Mouse (Mus musculus) liver, adult 2 months (tissue): Measurements from ENCODE around the gene Fer.

Experiments used
- CTCF ChIP-seq: fragments of 200-500 bp; IDR thresholded peaks from 2 replicates; pipeline ENCODE4 v1.5.1; 2011; ENCODE audit warnings: low read depth, low read length, control low read depth
- POLR2A ChIP-seq: fragments of 200-500 bp; IDR thresholded peaks from 2 replicates; pipeline ENCODE4 v1.6.1; 2011; ENCODE audit warnings: low read length, control low read depth; ENCODE audit not compliant: insufficient read depth; ENCODE audit errors: extremely low read depth

GRCm38 (mm10) chr17:64140063-64140850, 277.4 kb downstream of the Fer start:
- TF ChIP-seq CTCF, result no peak
- TF ChIP-seq POLR2A, result no peak
